Mouse (Mus musculus): Measurements from ENCODE around the gene Crtc3.
A peak's percentile ranks its signal among the peaks of the same experiment; 100 is the strongest.

Gene Crtc3

GRCm38 (mm10) chr7:80688556-80689220 is at the start of gene Crtc3:
Crtc3 (minus strand) TSS chr7:80688877.
- DNase-seq, result peak; percentile 63

- DNase-seq, result no peak
Observed at GRCm38 (mm10) chr7:80736199-80736598, 47.5 kb upstream of the Crtc3 start.

GRCm38 (mm10) chr7:80732986-80733385 is 44.3 kb upstream of the Crtc3 start:
- no peak for DNase-seq

GRCm38 (mm10) chr7:80729662-80730061 is 41.0 kb upstream of the Crtc3 start:
- DNase-seq, result peak; percentile 76

GRCm38 (mm10) chr7:80721041-80721440 is 32.4 kb upstream of the Crtc3 start:
- peak; percentile 41 for DNase-seq

GRCm38 (mm10) chr7:80719582-80719981 is 30.9 kb upstream of the Crtc3 start:
- no peak for DNase-seq

- no peak for DNase-seq
Observed at GRCm38 (mm10) chr7:80719038-80719437, 30.4 kb upstream of the Crtc3 start.

GRCm38 (mm10) chr7:80718471-80718870 is 29.8 kb upstream of the Crtc3 start:
- DNase-seq, result no peak

GRCm38 (mm10) chr7:80716758-80717157 is 28.1 kb upstream of the Crtc3 start:
- no peak for DNase-seq

GRCm38 (mm10) chr7:80715306-80715705 is 26.6 kb upstream of the Crtc3 start:
- no peak for DNase-seq

GRCm38 (mm10) chr7:80711496-80711895 is 22.8 kb upstream of the Crtc3 start:
- DNase-seq, result no peak

- DNase-seq, result no peak
Observed at GRCm38 (mm10) chr7:80710333-80710732, 21.7 kb upstream of the Crtc3 start.

GRCm38 (mm10) chr7:80704066-80704465 is 15.4 kb upstream of the Crtc3 start:
- DNase-seq, result no peak

GRCm38 (mm10) chr7:80702510-80702909 is 13.8 kb upstream of the Crtc3 start:
- no peak for DNase-seq

- DNase-seq, result no peak
Observed at GRCm38 (mm10) chr7:80699709-80700108, 11.0 kb upstream of the Crtc3 start.

- DNase-seq, result no peak
Observed at GRCm38 (mm10) chr7:80698940-80699339, 10.3 kb upstream of the Crtc3 start.

GRCm38 (mm10) chr7:80697859-80698258 is 9.2 kb upstream of the Crtc3 start:
- no peak for DNase-seq

- DNase-seq, result no peak
Observed at GRCm38 (mm10) chr7:80696903-80697302, 8.2 kb upstream of the Crtc3 start.

GRCm38 (mm10) chr7:80696334-80696733 is 7.7 kb upstream of the Crtc3 start:
- DNase-seq, result no peak

GRCm38 (mm10) chr7:80692472-80692871 is 3.8 kb upstream of the Crtc3 start:
- DNase-seq, result no peak

- no peak for DNase-seq
Observed at GRCm38 (mm10) chr7:80691131-80691530, 2.5 kb upstream of the Crtc3 start.

GRCm38 (mm10) chr7:80689221-80689591 is 529 bp upstream of the Crtc3 start:
- DNase-seq, result no peak

GRCm38 (mm10) chr7:80687721-80688555 is 739 bp downstream of the Crtc3 start:
- DNase-seq, result peak; percentile 53

- no peak for DNase-seq
Observed at GRCm38 (mm10) chr7:80685639-80686038, 3.0 kb downstream of the Crtc3 start.

Data from right cerebral cortex, postnatal 14 days (tissue).